Mouse (Mus musculus) right cerebral cortex, adult 18-20 months (tissue): ENCODE data around the gene Gm815.

Experiments used
- DNase-seq: peaks from one replicate; pipeline ENCODE4 v3.0.0; 2022; ENCODE audit warnings: mixed read lengths

The Gm815 gene

DNA sequence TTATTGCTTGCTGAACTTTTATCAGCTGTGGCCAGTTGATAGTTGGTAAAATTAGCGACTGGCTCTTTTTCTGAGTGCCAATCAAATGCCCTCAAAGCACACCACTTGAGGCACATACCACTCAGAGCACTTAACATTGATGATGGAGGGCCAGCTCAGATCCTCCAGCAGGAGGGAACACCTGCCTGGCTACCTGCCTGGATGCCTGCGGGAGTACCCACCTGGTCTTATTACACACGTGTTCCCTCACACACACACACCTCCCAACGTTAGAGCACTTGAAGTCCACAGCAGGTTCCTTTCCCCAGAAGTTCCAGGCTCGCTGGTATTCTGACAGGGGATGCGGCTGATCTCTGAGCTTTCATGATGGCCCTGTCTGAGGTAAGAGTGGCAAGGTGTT is at the start of gene Gm815:
Gene Gm815, plus strand, starts transcription at position 266 of the 400 bp plus-strand sequence.
- DNase-seq: no peak

DNA sequence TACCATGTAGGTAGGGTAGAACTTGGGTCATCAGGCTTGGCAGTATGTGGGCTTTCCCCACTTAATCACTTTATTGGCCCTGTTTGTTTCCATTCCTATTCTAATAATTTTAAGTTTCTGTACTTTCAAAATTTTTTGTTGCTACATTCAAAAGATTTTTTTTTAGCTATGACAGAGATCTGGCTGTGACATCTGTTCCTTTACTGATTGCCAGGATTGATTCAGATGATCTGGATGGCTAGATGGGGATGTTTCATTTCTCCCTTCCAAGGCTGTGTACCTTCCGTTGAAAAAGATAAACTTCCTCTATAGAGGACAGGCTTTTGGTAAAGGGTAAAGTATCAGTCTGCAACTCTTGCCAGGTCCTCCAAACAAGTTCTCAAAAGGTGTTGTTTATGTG is 48.1 kb upstream of the Gm815 start:
- no peak for DNase-seq

DNA sequence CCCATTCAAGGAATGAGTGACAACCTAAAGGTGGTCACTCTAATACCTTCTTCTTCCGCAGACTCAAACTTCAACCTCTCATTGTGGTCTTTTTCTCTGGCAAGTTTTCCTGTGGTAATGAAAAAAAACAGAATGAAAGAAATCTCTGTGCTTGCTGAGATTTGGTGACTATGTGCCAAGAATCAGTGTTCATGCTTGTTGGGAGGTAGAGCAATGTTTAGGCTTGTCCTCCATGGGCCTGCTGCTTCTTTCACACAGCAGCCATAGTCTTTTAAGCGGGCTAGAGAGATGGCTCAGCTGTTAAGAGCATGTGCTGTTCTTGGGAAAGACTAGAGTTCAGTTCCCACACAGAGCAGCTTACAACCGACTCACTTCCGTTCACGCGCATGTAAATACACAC is 41.8 kb upstream of the Gm815 start:
- no peak for DNase-seq

DNA sequence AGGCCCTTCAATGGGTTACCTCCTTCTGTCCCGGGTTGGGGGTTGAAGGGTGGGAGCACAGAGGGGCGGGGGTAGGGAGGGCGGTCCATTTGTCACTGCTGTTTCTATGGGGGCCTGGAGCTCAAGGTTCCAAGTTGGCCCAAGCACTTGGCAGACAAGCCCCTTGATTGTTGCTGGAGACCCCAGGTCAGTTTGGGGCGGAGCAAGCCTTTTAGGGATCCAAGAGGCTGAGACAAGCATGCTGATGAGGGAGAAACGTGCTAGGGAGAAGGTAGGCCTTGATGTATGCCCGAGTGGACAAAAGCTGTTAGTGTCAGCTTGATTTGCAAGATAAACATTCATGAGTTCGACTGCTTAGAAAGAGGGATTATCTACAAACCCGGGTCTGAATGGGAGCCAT is 40.9 kb upstream of the Gm815 start:
- no peak for DNase-seq

DNA sequence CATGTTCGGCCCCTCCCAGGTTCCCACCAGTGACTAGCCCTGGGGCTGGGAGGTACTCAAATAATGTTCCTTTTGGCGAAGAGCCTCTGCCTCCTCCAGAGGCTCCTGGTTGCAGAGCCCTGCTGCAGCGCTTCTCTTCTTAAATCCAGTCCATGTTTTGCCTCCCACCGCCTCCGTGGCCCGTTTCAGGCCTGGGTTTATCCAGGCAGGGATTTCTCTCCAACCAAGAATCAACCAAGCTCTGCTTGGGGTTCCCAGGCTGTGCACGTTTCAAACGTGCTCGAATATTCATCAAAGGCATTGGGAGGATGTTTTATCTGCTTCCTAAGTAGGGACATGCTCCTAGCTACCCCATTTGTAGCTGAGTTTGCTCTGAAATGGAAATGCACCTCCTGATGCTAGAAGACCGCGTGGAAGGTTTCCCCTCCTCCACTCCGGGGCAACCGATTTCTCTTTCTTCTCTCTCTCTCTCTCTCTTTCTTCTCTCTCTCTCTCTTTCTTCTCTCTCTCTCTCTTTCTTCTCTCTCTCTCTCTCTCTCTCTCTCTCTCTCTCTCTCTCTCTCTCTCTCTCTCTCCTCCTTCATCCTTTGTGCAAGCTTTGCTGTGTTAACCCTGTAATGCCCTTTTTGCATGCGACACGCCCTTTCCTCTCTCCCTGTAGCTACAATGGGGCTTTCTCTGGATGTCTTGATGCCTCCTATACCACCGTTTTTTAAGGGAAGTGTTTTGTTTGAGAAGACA is 40.2 kb upstream of the Gm815 start:
- peak; percentile 87 for DNase-seq

DNA sequence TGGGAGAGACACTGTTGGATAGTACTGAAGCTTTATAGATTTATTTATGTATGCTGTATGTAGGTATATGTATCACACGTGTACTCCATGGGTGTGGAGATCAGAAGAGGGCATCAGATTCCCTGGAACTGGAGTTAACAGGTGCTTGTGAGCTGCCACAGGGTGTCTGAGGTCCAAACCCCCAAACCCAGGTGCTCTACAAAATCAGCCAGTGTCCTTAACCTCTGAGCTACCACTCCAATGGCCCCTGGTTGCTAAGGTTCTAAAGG is 39.7 kb upstream of the Gm815 start:
- no peak for DNase-seq

DNA sequence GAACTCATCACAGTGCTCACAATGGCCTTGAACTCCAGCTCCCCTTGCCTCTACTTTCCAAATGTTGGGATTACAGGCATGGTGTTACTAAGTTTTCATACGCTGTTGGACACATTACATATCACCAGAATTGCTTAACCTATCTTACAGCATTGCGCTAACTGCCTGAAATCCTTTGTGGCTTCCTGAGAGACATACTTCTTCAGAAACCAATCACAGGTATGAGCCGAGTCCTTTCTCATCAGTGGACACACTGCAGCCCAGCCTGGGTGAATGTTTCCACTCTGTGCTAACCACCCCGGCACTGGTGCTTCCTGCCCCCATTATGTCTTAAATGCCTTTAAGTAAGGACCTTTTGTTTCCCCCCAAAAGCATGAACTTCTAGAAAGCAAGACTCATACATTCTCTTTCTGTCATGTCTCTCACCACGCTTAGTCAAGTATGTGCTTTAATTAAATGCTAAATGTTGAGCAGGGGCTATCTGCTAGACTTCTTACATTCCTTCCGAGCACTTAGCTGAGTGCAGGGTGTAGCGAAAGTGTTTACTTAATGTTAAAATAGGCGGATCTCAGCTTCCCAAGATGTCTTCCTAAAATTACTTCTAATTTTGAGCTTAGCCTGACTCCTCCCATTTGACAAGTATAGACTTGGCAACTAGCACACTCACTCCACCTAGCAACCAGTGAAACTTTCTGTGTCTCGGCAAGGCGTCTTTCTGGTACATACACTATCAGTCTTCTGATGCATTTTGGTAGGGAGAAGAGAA is 34.5 kb upstream of the Gm815 start:
- no peak for DNase-seq

DNA sequence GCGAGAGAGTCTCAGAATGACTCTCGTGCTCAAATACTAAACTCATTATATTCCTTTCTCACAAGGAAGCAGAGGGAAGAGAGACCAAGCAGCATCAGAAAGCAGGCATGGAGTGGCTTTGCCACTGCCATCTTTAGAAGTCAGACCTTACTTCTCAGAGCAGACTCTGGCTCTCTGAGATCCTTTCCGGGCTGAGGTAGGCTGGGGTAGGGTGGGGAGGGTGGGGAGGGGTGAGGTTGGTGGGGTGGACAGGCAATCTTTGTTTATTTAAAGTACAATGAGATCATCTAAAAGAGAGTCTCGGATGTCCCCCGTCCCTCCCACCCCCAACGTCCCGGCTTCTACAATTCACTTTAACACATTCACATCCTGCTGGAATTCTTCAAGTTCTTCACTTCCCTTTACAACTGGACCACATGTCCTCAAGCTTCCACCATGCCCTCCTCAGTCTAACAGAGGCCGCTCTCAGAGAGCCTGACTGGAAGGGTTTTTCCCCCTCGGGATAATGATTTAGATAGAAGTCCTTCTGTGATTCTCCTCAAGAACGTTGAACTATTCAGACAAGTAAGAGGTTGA is 33.3 kb upstream of the Gm815 start:
- no peak for DNase-seq

DNA sequence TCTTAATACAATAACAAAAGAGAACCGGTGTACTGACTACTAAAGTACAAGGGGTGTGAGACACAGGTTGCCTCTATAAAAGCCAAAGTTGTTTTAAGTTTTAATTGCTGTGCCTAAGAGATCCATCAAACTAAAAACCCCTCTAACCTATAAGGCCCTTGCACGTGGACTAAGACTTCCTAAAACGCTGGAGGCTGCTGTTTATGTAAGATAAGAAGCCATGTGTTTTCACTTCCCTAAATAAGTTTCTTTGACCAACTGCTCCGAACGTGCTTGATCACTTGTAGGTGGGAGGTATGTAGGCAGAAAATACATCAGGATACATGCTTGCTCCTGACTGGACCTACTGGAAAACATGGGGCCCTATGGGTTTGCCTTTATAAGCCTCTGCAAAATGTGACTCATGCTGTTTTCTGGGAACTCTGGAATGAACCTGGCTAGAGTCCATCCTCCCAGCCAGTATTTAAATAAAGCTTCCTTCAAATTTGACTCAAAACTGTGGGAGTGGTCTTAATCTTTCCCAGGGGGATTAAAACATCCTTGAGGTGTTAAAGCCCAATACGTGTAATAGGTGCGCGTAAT is 31.9 kb upstream of the Gm815 start:
- DNase-seq: peak; percentile 4

DNA sequence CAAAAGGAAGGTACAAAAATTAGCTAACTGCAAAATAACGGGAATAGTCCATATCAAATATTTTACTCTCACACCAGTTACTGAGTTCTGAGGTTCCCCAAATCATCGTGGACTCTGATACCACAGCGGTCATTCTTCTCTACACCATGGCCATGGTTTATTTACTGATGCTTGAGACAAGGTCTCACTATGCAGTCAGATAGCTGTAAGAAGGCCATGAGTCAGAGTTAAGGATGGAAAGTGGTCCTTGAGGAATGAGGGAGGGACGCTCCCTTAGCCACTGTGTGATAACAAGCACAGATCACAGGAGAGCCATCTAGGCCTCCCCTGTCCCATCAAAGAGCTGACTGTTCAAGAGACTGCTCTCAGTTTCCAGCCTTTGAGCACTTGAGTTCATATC is 31.0 kb upstream of the Gm815 start:
- DNase-seq: no peak

DNA sequence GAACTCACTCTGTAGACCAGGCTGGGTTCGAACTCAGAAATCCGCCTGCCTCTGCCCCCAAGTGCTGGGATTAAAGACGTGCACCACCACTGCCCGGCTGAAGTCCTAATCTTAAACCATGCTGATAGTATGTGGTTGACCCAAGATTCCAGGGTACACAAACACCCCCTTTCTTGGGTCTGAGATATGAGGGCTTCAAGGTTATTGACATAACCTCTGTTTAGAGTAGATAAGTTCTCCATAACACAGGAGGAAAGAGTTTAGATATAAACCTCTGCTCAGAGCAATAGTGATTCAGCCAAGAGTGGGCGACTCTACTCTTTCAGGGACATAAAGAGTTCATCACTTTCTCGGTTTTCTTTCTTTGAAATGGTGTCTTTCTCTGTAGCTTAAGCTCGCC is 30.5 kb upstream of the Gm815 start:
- DNase-seq: no peak

DNA sequence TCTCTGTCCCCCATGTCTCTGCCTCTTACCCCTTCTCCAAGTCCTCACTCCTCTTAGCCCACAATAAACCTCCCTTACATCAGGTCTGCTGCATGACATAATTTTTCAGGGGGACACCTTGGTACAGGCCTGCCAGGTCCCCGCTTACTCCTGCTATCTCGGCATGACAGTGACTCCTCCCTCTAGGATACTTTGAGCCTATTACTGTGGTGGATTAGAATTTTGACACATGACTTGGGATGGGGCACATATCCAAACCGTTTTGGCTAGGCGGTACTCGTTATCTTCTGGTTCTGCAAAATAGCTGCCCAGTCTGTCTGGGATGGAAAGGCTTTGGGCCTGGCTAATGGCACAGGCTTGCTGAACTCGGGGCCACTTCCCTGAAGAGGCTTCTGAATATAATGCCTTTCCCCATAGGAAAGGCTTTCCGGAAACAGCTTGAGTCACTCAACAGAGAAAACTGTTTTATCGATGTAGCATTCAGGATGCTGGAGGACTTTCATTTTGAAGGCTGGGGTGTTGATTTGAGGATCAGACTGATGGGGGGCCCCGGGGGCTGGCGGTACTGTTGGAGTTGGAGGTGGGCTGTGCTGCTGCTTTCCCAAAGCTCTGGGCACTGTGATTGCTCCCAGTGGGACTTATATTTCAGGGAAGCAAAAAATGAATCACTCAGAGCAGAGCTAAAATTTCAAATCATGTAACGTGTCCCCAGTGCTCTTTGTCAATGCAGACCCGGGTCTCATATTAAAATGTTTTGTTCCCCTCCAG is 27.1 kb upstream of the Gm815 start:
- no peak for DNase-seq

DNA sequence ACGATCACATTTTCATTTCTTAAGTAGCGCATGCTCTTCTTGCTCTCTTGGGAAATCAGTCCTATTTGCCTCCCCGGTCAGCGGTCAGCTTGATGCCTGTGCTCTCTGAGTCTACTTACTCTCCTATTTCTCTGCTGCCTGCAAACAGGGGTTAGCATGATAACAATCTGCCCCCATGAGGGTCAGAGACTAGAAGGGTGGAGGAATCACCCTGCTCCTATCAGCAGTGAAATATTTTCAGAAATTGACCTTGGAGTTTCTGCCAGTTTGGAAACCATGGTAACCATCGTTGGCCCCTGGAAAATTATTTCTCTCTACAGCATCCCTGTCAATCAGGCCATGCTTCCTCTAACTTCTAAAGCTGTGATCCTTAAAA is 26.5 kb upstream of the Gm815 start:
- no peak for DNase-seq

DNA sequence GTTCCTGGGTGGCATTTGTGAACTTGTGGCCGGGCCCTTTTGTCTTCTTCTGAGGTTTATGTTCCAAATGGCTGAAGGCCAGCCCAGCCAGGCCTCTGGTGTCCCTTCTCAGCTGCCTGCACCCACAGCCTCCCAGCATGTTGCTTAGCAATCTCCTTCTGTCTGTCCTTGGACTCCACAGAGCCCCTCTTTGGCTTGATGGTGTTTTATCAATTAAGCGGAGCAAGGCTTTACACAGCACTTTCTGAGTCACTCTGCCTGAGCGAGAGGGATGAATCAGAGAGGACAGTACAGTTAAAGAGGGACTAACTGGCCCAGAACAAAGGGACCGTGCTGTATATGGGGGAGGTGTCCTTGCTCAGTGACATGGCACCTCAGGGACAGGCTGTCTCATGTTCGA is 22.0 kb upstream of the Gm815 start:
- peak; percentile 4 for DNase-seq

DNA sequence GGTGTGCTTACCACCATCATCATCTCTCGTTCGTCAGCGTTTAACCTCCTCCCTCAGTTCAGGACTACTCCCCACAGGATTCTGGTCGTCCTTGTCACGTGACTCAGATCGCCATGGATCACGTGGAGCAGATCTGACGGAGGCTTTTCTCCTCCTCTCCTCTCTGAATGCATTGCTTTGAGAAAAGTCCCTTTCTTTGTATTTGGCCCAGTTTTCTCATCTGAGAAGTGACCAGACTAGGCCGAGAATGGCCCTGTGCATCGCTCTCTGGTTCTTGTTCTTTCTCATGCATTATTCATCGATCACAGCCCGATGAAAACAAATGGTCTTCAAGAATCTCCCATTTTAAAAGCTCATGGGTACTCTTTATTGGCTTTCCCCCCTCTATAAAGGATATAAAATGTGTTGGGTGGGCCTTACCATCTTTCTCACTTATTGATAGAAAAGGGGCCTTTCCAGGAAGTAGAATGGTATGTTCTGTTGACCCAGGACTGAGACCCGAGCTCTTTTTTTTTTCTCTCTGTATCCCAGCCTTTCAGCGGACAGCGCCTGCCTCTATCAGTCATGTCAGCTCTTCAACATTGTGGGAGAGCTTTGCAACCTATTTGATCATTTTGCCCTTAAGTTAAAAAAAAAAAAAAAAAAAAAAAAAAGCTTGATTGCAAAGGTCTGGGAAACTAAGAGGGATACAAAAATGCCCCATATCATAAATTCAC is 20.5 kb upstream of the Gm815 start:
- DNase-seq: no peak

DNA sequence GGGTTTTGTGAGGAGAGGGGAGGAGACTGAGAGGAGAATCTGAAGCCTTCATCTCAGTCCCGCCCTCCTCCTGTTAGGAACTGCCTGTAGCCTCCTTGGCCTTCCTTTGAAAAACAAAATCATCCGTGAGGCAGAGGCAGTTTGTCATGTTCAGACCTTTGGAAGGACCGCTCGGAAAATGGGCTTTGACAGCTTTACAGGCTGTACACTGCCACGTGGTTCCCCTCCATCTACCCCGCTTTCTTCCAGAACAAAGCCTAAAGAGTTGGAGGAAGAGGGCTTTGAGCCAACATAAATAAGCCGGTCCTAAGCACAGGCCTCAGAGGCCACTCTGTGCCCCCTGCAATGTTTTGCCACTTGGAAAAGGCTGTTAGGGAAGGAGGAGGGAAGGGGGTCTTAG is 19.9 kb upstream of the Gm815 start:
- no peak for DNase-seq

DNA sequence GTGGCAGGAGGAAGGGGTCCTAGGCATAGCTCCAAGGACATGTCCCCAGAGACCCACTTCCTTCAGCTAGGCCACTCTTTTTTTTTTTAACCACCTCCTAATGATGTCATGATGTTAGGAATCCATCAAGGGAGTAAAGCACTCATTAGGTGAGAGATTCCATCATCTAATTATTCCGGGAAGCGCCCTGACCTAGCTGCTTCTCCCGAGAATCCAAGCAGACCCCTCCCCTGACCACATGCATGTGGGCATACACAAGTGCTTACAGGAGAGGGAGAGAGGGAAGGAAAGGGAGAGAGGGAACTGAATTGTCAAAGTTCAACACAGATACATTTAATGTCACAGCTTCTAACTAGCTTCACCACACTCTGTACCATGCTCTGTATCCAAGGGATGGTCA is 16.1 kb upstream of the Gm815 start:
- no peak for DNase-seq

DNA sequence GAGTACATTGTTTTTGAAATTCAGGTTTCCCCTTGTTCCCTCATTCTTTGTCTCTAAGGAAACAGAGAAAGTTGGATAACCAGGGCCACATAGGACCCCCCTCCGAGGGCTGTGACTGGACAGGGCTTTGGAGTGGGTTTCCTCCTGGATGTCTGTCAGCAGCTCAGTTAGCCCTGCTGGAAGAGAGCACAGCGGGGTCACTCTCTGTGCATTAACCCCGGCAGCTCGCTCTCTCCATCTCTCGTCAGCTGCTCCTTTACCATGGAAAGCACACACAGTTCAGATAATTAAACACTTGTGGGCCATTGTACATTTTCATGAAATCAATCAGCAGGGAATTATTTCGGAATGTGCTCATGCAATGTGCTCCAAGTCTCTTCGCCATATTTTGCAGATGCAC is 15.4 kb upstream of the Gm815 start:
- DNase-seq: no peak

DNA sequence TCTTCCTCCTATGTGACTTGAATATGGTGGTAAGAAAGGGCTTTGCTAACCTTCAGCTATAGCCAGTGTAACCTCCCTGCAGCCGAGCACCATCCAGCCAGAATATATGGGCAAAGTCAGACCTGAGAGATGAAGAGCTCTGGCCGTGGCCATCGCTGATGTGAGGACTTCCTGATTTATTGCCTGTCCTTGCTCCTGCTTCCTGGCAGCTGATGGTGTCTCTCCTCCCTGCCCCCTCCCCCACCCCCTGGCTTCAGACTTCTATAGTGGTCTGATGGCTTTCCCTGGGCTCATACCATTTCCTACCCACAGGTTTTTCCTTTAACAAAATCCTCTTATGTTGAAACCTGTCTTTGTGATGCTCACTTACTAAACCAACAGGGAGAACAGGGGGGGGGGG is 14.6 kb upstream of the Gm815 start:
- no peak for DNase-seq

DNA sequence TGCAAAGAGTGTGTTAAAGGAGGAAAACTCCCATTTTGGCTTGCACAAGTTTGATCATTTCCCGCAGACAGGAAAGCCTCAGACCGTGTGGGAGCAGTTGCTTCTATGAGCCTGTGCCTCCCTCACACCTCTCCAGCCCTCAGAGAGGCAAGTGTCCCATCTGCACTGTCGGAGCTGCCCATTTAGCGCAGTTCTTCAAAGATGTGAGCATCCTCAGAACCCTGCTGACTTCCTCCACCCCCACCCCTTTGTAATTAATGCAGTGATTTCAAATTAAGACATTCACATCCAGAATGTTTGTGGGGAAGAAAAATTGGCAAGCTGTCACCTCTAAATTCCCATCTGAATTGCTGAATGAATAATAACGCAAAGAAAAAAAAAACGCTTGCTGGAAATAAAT is 12.8 kb upstream of the Gm815 start:
- peak; percentile 41 for DNase-seq

DNA sequence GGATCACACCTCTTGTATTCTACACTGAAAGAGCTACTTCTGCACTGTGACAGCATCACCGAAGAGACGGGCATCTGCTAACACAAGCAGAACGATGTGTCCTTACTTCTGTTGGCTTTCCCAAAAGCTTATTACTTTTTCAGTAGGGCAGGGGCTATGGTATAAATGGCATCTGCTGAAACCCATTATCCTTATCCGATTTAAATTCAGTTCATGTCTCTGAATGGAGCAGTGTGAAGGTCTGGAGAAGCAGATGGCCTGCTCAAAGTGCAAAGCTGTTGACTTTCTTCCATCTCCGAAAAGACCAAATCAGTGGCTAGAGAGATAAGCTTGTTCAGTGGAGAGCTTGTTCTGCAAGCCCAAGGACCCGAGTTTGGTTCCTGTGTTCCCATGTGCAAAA is 10.1 kb upstream of the Gm815 start:
- no peak for DNase-seq

DNA sequence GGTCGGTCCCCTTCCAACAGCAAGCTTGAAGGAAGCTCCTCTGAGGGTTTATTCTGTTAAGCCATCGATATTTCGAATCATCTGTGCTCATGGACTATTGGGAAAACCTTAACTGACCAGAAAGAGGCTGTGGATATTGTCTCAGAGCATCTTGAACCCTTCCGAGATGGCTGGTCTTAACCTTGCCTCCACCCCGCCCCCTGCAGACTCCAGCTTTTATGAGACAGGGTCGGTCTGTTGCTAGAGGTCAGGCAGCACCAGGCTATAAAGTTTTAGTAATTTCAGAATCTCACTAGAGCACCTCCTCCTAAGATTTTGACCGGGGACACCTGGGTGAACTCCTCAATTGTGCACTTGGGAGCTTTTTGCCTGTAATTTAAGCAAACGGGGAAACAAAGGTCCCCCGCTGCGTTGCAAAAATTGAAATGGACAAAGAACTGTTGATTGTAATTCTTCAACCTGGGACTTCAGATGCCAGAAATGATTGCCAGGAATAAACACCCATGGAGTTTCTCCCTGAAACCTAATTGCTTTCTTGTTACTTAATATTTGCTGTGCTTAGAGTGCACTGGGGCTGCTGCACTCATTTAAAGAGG is 8.4 kb upstream of the Gm815 start:
- no peak for DNase-seq
